Mouse (Mus musculus) intestine, embryonic 14.5 days (tissue): ENCODE measurements at regions not wholly inside any gene's neighbourhood (a gene's known extent, or its start where the extent isn't known, plus 50 kb on each side); places are given as distances from the start of the nearest gene placed in this dataset.

Experiments
- ATAC-seq: fragments of 200-750 bp; cut with Nextera tagmentation; replicated peaks from 2 replicates; pipeline ENCODE4 v1.8.0; 2017; ENCODE audit warnings: low read depth, moderate number of reproducible peaks, moderate TSS enrichment, moderate library complexity; ENCODE audit not compliant: low FRiP score, low TSS enrichment
- DNase-seq: peaks from one replicate; pipeline ENCODE4 v3.0.0-alpha.2; 2018; ENCODE audit warnings: low spot score
- H3K27ac ChIP-seq: fragments of 300-500 bp; sonication (generic); 2 replicates; pipeline ENCODE4 v1.5.1; 2014; ENCODE audit warnings: low read depth, mild to moderate bottlenecking, control low read depth
- H3K27me3 ChIP-seq: fragments of 300-500 bp; sonication (generic); replicated peaks from 2 replicates; pipeline ENCODE4 v1.6.1; 2014; ENCODE audit warnings: low read length, control low read depth; ENCODE audit not compliant: control insufficient read depth, insufficient read depth
- H3K36me3 ChIP-seq: fragments of 300-500 bp; sonication (generic); 2 replicates; pipeline ENCODE4 v1.6.1; 2014; ENCODE audit warnings: low read length, control low read depth; ENCODE audit not compliant: control insufficient read depth, insufficient read depth
- H3K4me1 ChIP-seq: fragments of 300-500 bp; sonication (generic); replicated peaks from 2 replicates; pipeline ENCODE4 v1.6.1; 2014; ENCODE audit warnings: low read length, control low read depth, mixed read lengths; ENCODE audit not compliant: control insufficient read depth, insufficient read depth
- H3K4me2 ChIP-seq: fragments of 300-500 bp; sonication (generic); 2 replicates; pipeline ENCODE4 v1.6.1; 2014; ENCODE audit warnings: low read length
- H3K4me3 ChIP-seq: fragments of 300-500 bp; sonication (generic); 2 replicates; pipeline ENCODE4 v1.5.1; 2014; ENCODE audit warnings: low read depth, low read length, control low read depth, mixed read lengths
- H3K9ac ChIP-seq: fragments of 300-500 bp; sonication (generic); 2 replicates; pipeline ENCODE4 v1.6.1; 2014; ENCODE audit warnings: mild to moderate bottlenecking, low read length
- H3K9me3 ChIP-seq: fragments of 300-500 bp; sonication (generic); 2 replicates; pipeline ENCODE4 v1.6.1; 2016; ENCODE audit warnings: low read length, control low read depth; ENCODE audit not compliant: control insufficient read depth
- WGBS: fragments of 180-500 bp; shearing (Covaris S2); extraction: QIAGEN DNeasy Blood & Tissue Kit; methylation state at CpG from one replicate; pipeline ENCODE4 v1.1.7; 2014; 5-methylcytosine and 5-hydroxymethylcytosine counted together

GRCm38 (mm10) chr2:48001800-48002507 is 812.0 kb upstream of the Acvr2a start:
- WGBS, result 35% methylated on average over 11 of the region's 11 CpGs
- H3K9ac ChIP-seq, result no peak overlapping the region
- peak; percentile 54 for DNase-seq
- H3K36me3 ChIP-seq, result no peaks in the 10 kb centered on the region
- ATAC-seq, result peak; percentile 50; the same call in 1 of the 2 replicates
- no peaks in the 10 kb centered on the region for H3K27me3 ChIP-seq
- peaks cover 6% of the 10 kb centered on the region; the same call in 1 of the 2 replicates for H3K4me1 ChIP-seq
- no peak overlapping the region for H3K27ac ChIP-seq
- no peaks in the 10 kb centered on the region for H3K9me3 ChIP-seq
- peak overlapping the region; percentile 18; the same call in 1 of the 2 replicates for H3K4me2 ChIP-seq
- H3K4me3 ChIP-seq, result no peak overlapping the region

- Histone ChIP-seq H3K36me3 (no peaks in the 10 kb centered on the region), H3K9me3 (no peaks in the 10 kb centered on the region), H3K4me1 (no peaks in the 10 kb centered on the region), H3K4me3 (no peak overlapping the region), H3K4me2 (no peak overlapping the region), H3K27ac (no peak overlapping the region), H3K27me3 (no peaks in the 10 kb centered on the region), H3K9ac (no peak overlapping the region)
- 75% methylated on average over 2 of the region's 2 CpGs for WGBS
- DNase-seq (no peak), ATAC-seq (no peak)
Observed at GRCm38 (mm10) chr2:48010308-48010707, 803.6 kb upstream of the Acvr2a start.

- Histone ChIP-seq H3K9ac (no peak overlapping the region), H3K4me1 (no peaks in the 10 kb centered on the region), H3K36me3 (no peaks in the 10 kb centered on the region), H3K9me3 (no peaks in the 10 kb centered on the region), H3K27ac (no peak overlapping the region), H3K4me3 (no peak overlapping the region), H3K27me3 (no peaks in the 10 kb centered on the region), H3K4me2 (no peak overlapping the region)
- ATAC-seq, result no peak
- no peak for DNase-seq
- 83% methylated on average over 7 of the region's 7 CpGs for WGBS
Observed at GRCm38 (mm10) chr2:48027559-48027958, 786.4 kb upstream of the Acvr2a start.

- no peak for ATAC-seq
- no peaks in the 10 kb centered on the region for H3K9me3 ChIP-seq
- no peaks in the 10 kb centered on the region for H3K27me3 ChIP-seq
- DNase-seq, result no peak
- H3K9ac ChIP-seq, result no peak overlapping the region
- H3K27ac ChIP-seq, result no peak overlapping the region
- no peak overlapping the region for H3K4me2 ChIP-seq
- H3K4me3 ChIP-seq, result no peak overlapping the region
- H3K4me1 ChIP-seq, result no peaks in the 10 kb centered on the region
- 52% methylated on average over 1 of the region's 1 CpGs for WGBS
- no peaks in the 10 kb centered on the region for H3K36me3 ChIP-seq
Observed at GRCm38 (mm10) chr2:48061375-48061774, 752.5 kb upstream of the Acvr2a start.

- no peaks in the 10 kb centered on the region for H3K27me3 ChIP-seq
- no peak for DNase-seq
Observed at GRCm38 (mm10) chr2:48063436-48063835, 750.5 kb upstream of the Acvr2a start.

GRCm38 (mm10) chr2:48065162-48065561 is 748.7 kb upstream of the Acvr2a start:
- no peaks in the 10 kb centered on the region for H3K27me3 ChIP-seq
- no peak overlapping the region for H3K4me3 ChIP-seq
- WGBS, result 58% methylated on average over 3 of the region's 3 CpGs
- no peaks in the 10 kb centered on the region for H3K36me3 ChIP-seq
- ATAC-seq (no peak), DNase-seq (no peak)
- H3K4me2 ChIP-seq, result no peak overlapping the region
- H3K4me1 ChIP-seq, result no peaks in the 10 kb centered on the region
- no peak overlapping the region for H3K9ac ChIP-seq
- H3K27ac ChIP-seq, result no peak overlapping the region
- H3K9me3 ChIP-seq, result no peaks in the 10 kb centered on the region

More at GRCm38 (mm10) chr2:48063436-48063835, 750.5 kb upstream of the Acvr2a start:
- Histone ChIP-seq H3K4me3 (no peak overlapping the region), H3K36me3 (no peaks in the 10 kb centered on the region), H3K9me3 (no peaks in the 10 kb centered on the region), H3K4me2 (no peak overlapping the region), H3K27ac (no peak overlapping the region), H3K4me1 (no peaks in the 10 kb centered on the region), H3K9ac (no peak overlapping the region)
- WGBS, result 64% methylated on average over 9 of the region's 9 CpGs
- no peak for ATAC-seq

- H3K27me3 ChIP-seq, result no peaks in the 10 kb centered on the region
- DNase-seq (no peak), ATAC-seq (no peak)
- H3K9ac ChIP-seq, result no peak overlapping the region
- H3K4me3 ChIP-seq, result no peak overlapping the region
- H3K4me2 ChIP-seq, result no peak overlapping the region
- no peaks in the 10 kb centered on the region for H3K36me3 ChIP-seq
- no peaks in the 10 kb centered on the region for H3K9me3 ChIP-seq
- H3K4me1 ChIP-seq, result no peaks in the 10 kb centered on the region
- 74% methylated on average over 3 of the region's 3 CpGs for whole genome bisulfite sequencing
- H3K27ac ChIP-seq, result no peak overlapping the region
Observed at GRCm38 (mm10) chr2:48082120-48082799, 731.6 kb upstream of the Acvr2a start.

GRCm38 (mm10) chr2:48098287-48098686 is 715.6 kb upstream of the Acvr2a start:
- Histone ChIP-seq H3K4me2 (no peak overlapping the region), H3K9me3 (no peaks in the 10 kb centered on the region), H3K27me3 (no peaks in the 10 kb centered on the region), H3K36me3 (no peaks in the 10 kb centered on the region), H3K27ac (no peak overlapping the region), H3K9ac (no peak overlapping the region), H3K4me3 (no peak overlapping the region), H3K4me1 (no peaks in the 10 kb centered on the region; the same call in 1 of the 2 replicates)
- DNase-seq, result no peak
- ATAC-seq, result no peak
- WGBS, result 88% methylated on average over 1 of the region's 1 CpGs
